Mouse (Mus musculus): Measurements from ENCODE around the gene Gm20388. TPM values are rescaled to one million over a fixed set of nuclear protein-coding genes. Genes with fewer than 3 reads are reported as not detected.

Gene Gm20388
- polyA plus RNA-seq, 1 experiment = not detected

- no peak overlapping the region for H3K4me3 ChIP-seq (ENCODE audit: insufficient read depth, low read depth, low read length)
- no peak for TF ChIP-seq CTCF (IDR thresholded peaks at IDR 0.05; ENCODE audit: insufficient read depth, low read depth, low read length)
- no peak for TF ChIP-seq POLR2A (IDR thresholded peaks at IDR 0.05; ENCODE audit: insufficient read depth, low read depth, low read length)
- H3K27ac ChIP-seq (ENCODE audit: insufficient read depth, low read depth, low read length) = no peak overlapping the region
- peaks cover 15% of the 10 kb centered on the region for H3K4me1 ChIP-seq (ENCODE audit: control insufficient read depth, insufficient read depth, low read length)
- 69% methylated on average over 6 of the region's 6 CpGs for WGBS
Observed at GRCm38 (mm10) chr8:124242208-124242607, 4331.6 kb downstream of the Gm20388 start.

GRCm38 (mm10) chr8:124242913-124243312 is 4332.3 kb downstream of the Gm20388 start:
- WGBS = 91% methylated on average over 5 of the region's 5 CpGs
- Histone ChIP-seq H3K4me1 (ENCODE audit: control insufficient read depth, insufficient read depth, low read length) (peaks cover 11% of the 10 kb centered on the region), H3K4me3 (ENCODE audit: insufficient read depth, low read depth, low read length) (no peak overlapping the region), H3K27ac (ENCODE audit: insufficient read depth, low read depth, low read length) (no peak overlapping the region)
- TF ChIP-seq POLR2A (IDR thresholded peaks at IDR 0.05; ENCODE audit: insufficient read depth, low read depth, low read length) (no peak), CTCF (IDR thresholded peaks at IDR 0.05; ENCODE audit: insufficient read depth, low read depth, low read length) (no peak)

GRCm38 (mm10) chr8:124247581-124247980 is 4336.9 kb downstream of the Gm20388 start:
- TF ChIP-seq POLR2A (IDR thresholded peaks at IDR 0.05; ENCODE audit: insufficient read depth, low read depth, low read length) = no peak
- no peak for TF ChIP-seq CTCF (IDR thresholded peaks at IDR 0.05; ENCODE audit: insufficient read depth, low read depth, low read length)
- Histone ChIP-seq H3K4me3 (ENCODE audit: insufficient read depth, low read depth, low read length) (no peak overlapping the region), H3K4me1 (ENCODE audit: control insufficient read depth, insufficient read depth, low read length) (peaks cover 30% of the 10 kb centered on the region), H3K27ac (ENCODE audit: insufficient read depth, low read depth, low read length) (no peak overlapping the region)
- WGBS = 72% methylated on average over 6 of the region's 6 CpGs

- H3K4me3 ChIP-seq (ENCODE audit: insufficient read depth, low read depth, low read length) = no peak overlapping the region
- 97% methylated on average over 6 of the region's 6 CpGs for WGBS
- H3K27ac ChIP-seq (ENCODE audit: insufficient read depth, low read depth, low read length) = no peak overlapping the region
- TF ChIP-seq POLR2A (IDR thresholded peaks at IDR 0.05; ENCODE audit: insufficient read depth, low read depth, low read length) (no peak), CTCF (IDR thresholded peaks at IDR 0.05; ENCODE audit: insufficient read depth, low read depth, low read length) (no peak)
- peaks cover 37% of the 10 kb centered on the region for H3K4me1 ChIP-seq (ENCODE audit: control insufficient read depth, insufficient read depth, low read length)
Observed at GRCm38 (mm10) chr8:124248688-124249087, 4338.0 kb downstream of the Gm20388 start.

GRCm38 (mm10) chr8:124250255-124250654 is 4339.6 kb downstream of the Gm20388 start:
- TF ChIP-seq POLR2A (IDR thresholded peaks at IDR 0.05; ENCODE audit: insufficient read depth, low read depth, low read length) (no peak), CTCF (IDR thresholded peaks at IDR 0.05; ENCODE audit: insufficient read depth, low read depth, low read length) (no peak)
- WGBS = 36% methylated on average over 3 of the region's 3 CpGs
- Histone ChIP-seq H3K4me1 (ENCODE audit: control insufficient read depth, insufficient read depth, low read length) (peaks cover 50% of the 10 kb centered on the region), H3K27ac (ENCODE audit: insufficient read depth, low read depth, low read length) (no peak overlapping the region), H3K4me3 (ENCODE audit: insufficient read depth, low read depth, low read length) (no peak overlapping the region)

GRCm38 (mm10) chr8:124250785-124251184 is 4340.1 kb downstream of the Gm20388 start:
- WGBS = 55% methylated on average over 4 of the region's 4 CpGs
- no peak overlapping the region for H3K27ac ChIP-seq (ENCODE audit: insufficient read depth, low read depth, low read length)
- peaks cover 54% of the 10 kb centered on the region for H3K4me1 ChIP-seq (ENCODE audit: control insufficient read depth, insufficient read depth, low read length)
- H3K4me3 ChIP-seq (ENCODE audit: insufficient read depth, low read depth, low read length) = no peak overlapping the region
- no peak for TF ChIP-seq POLR2A (IDR thresholded peaks at IDR 0.05; ENCODE audit: insufficient read depth, low read depth, low read length)
- no peak for TF ChIP-seq CTCF (IDR thresholded peaks at IDR 0.05; ENCODE audit: insufficient read depth, low read depth, low read length)

- Histone ChIP-seq H3K4me3 (ENCODE audit: insufficient read depth, low read depth, low read length) (no peak overlapping the region), H3K27ac (ENCODE audit: insufficient read depth, low read depth, low read length) (no peak overlapping the region), H3K4me1 (ENCODE audit: control insufficient read depth, insufficient read depth, low read length) (peaks cover 64% of the 10 kb centered on the region)
- TF ChIP-seq CTCF (IDR thresholded peaks at IDR 0.05; ENCODE audit: insufficient read depth, low read depth, low read length) = no peak
- no peak for TF ChIP-seq POLR2A (IDR thresholded peaks at IDR 0.05; ENCODE audit: insufficient read depth, low read depth, low read length)
- 51% methylated on average over 5 of the region's 5 CpGs for WGBS
Observed at GRCm38 (mm10) chr8:124252533-124252950, 4341.9 kb downstream of the Gm20388 start.

- Histone ChIP-seq H3K27ac (ENCODE audit: insufficient read depth, low read depth, low read length) (peak overlapping the region; percentile 49), H3K4me1 (ENCODE audit: control insufficient read depth, insufficient read depth, low read length) (peaks cover 76% of the 10 kb centered on the region), H3K4me3 (ENCODE audit: insufficient read depth, low read depth, low read length) (no peak overlapping the region)
- WGBS = 45% methylated on average over 6 of the region's 6 CpGs
- TF ChIP-seq CTCF (IDR thresholded peaks at IDR 0.05; ENCODE audit: insufficient read depth, low read depth, low read length) = no peak
- TF ChIP-seq POLR2A (IDR thresholded peaks at IDR 0.05; ENCODE audit: insufficient read depth, low read depth, low read length) = no peak
Observed at GRCm38 (mm10) chr8:124253939-124254338, 4343.3 kb downstream of the Gm20388 start.

- Histone ChIP-seq H3K4me3 (ENCODE audit: insufficient read depth, low read depth, low read length) (no peak overlapping the region), H3K27ac (ENCODE audit: insufficient read depth, low read depth, low read length) (peak overlapping the region; percentile 79), H3K4me1 (ENCODE audit: control insufficient read depth, insufficient read depth, low read length) (peaks cover 72% of the 10 kb centered on the region)
- 46% methylated on average over 9 of the region's 9 CpGs for WGBS
- TF ChIP-seq POLR2A (IDR thresholded peaks at IDR 0.05; ENCODE audit: insufficient read depth, low read depth, low read length) (no peak), CTCF (IDR thresholded peaks at IDR 0.05; ENCODE audit: insufficient read depth, low read depth, low read length) (no peak)
Observed at GRCm38 (mm10) chr8:124256841-124257240, 4346.2 kb downstream of the Gm20388 start.

GRCm38 (mm10) chr8:124257363-124257762 is 4346.7 kb downstream of the Gm20388 start:
- 23% methylated on average over 10 of the region's 10 CpGs for WGBS
- TF ChIP-seq CTCF (IDR thresholded peaks at IDR 0.05; ENCODE audit: insufficient read depth, low read depth, low read length) (no peak), POLR2A (IDR thresholded peaks at IDR 0.05; ENCODE audit: insufficient read depth, low read depth, low read length) (no peak)
- Histone ChIP-seq H3K4me3 (ENCODE audit: insufficient read depth, low read depth, low read length) (no peak overlapping the region), H3K4me1 (ENCODE audit: control insufficient read depth, insufficient read depth, low read length) (peaks cover 68% of the 10 kb centered on the region), H3K27ac (ENCODE audit: insufficient read depth, low read depth, low read length) (peak overlapping the region; percentile 79)

All from olfactory bulb, adult 2 months (tissue).